18 mouse cellular contexts compared by ENCODE assay signal in the genomic region with DNA sequence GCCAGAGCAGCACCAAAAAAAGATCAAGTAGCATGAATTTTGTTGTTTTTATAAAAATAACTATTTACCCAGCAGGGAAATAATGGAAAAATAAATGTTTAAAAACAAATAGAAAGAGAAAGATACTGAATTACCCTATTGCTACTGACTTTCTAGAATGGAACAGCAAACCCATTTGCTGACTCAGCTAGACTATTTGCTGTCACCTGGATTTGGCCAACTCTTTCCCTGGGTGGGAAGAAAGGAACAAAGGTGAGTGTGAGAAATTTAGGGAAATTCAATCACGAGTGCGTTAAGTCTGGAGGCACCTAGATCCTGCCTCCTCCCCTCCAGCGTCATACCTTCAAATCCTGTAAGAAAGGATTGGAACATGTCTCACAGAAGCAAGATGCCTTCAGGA.
"Had no signal": no experiment of that assay in that cellular context is flagged by ENCODE, and none has a peak within 500 bp of the region (broad histone marks: within the 10 kb centered on the region; RNA-seq: fewer than 3 reads in every experiment).

No protein-coding gene starts in this region.

- H3K4me3 ChIP-seq: liver, embryonic 13.5 days; liver, embryonic 15.5 days; megakaryocyte, embryonic 14.5 days; midbrain, embryonic 13.5 days; midbrain, embryonic 15.5 days; neural tube, embryonic 13.5 days; neural tube, embryonic 15.5 days had no signal

- H3K27ac ChIP-seq: liver, embryonic 13.5 days; liver, embryonic 15.5 days; macrophage; midbrain, embryonic 13.5 days; midbrain, embryonic 15.5 days; neural tube, embryonic 13.5 days; neural tube, embryonic 15.5 days had no signal

- ATAC-seq: liver, postnatal 0 days; midbrain, embryonic 13.5 days; midbrain, embryonic 15.5 days had no signal

- H3K9me3 ChIP-seq: liver, embryonic 13.5 days; liver, embryonic 15.5 days; megakaryocyte, embryonic 14.5 days; midbrain, embryonic 13.5 days; midbrain, embryonic 15.5 days; neural tube, embryonic 13.5 days; neural tube, embryonic 15.5 days had no signal

- DNase-seq: liver, embryonic 13.5 days; liver, postnatal 0 days; retina, postnatal 1 day; right cerebral cortex, adult 18-20 months; right cerebral cortex, postnatal 25 days; right cerebral cortex, postnatal 4 days; spleen, adult 18-20 months; thymus, adult 18-20 months; thymus, postnatal 14 days; thymus, postnatal 36 days had no signal

- H3K36me3 ChIP-seq: liver, embryonic 13.5 days; liver, embryonic 15.5 days; midbrain, embryonic 13.5 days; midbrain, embryonic 15.5 days; neural tube, embryonic 13.5 days; neural tube, embryonic 15.5 days had no signal

- H3K4me2 ChIP-seq: liver, embryonic 13.5 days; liver, embryonic 15.5 days; midbrain, embryonic 11.5 days; midbrain, embryonic 13.5 days; midbrain, embryonic 15.5 days; neural tube, embryonic 13.5 days; neural tube, embryonic 15.5 days had no signal

- H3K4me1 ChIP-seq: liver, embryonic 13.5 days; liver, embryonic 15.5 days; midbrain, embryonic 13.5 days; midbrain, embryonic 15.5 days; neural tube, embryonic 13.5 days; neural tube, embryonic 15.5 days had no signal

- H3K9ac ChIP-seq: liver, embryonic 13.5 days; liver, embryonic 15.5 days; liver, postnatal 0 days; midbrain, embryonic 13.5 days; midbrain, embryonic 15.5 days; neural tube, embryonic 13.5 days; neural tube, embryonic 15.5 days had no signal

- H3K27me3 ChIP-seq: liver, embryonic 13.5 days; liver, embryonic 15.5 days had no signal
